Mouse (Mus musculus): Measurements from ENCODE around the gene Lhx6.

Lhx6 gene

GRCm38 (mm10) chr2:36093301-36093700 lies 11.9 kb downstream of the Lhx6 start:
- no peak for DNase-seq (ENCODE audit: low read depth, low spot score)

- DNase-seq (ENCODE audit: low read depth, low spot score): no peak
These were observed 12.5 kb downstream of the Lhx6 start for GRCm38 (mm10) chr2:36092748-36093147.

GRCm38 (mm10) chr2:36090853-36091741 lies 14.1 kb downstream of the Lhx6 start:
- no peak for DNase-seq (ENCODE audit: low read depth, low spot score)

- no peak for DNase-seq (ENCODE audit: low read depth, low spot score)
These were observed 16.0 kb downstream of the Lhx6 start for GRCm38 (mm10) chr2:36089190-36089589.

- no peak for DNase-seq (ENCODE audit: low read depth, low spot score)
These were observed 20.2 kb downstream of the Lhx6 start for GRCm38 (mm10) chr2:36085041-36085440.

GRCm38 (mm10) chr2:36082802-36083580 lies 22.2 kb downstream of the Lhx6 start:
- no peak for DNase-seq (ENCODE audit: low read depth, low spot score)

- DNase-seq (ENCODE audit: low read depth, low spot score): no peak
These were observed 23.8 kb downstream of the Lhx6 start for GRCm38 (mm10) chr2:36081446-36081845.

- DNase-seq (ENCODE audit: low read depth, low spot score): no peak
These were observed 27.9 kb downstream of the Lhx6 start for GRCm38 (mm10) chr2:36077160-36077761.

- no peak for DNase-seq (ENCODE audit: low read depth, low spot score)
These were observed 30.0 kb downstream of the Lhx6 start for GRCm38 (mm10) chr2:36075210-36075609.

- DNase-seq (ENCODE audit: low read depth, low spot score): no peak
These were observed 31.4 kb downstream of the Lhx6 start for GRCm38 (mm10) chr2:36073781-36074180.

GRCm38 (mm10) chr2:36071660-36072305 lies 33.4 kb downstream of the Lhx6 start:
- no peak for DNase-seq (ENCODE audit: low read depth, low spot score)

GRCm38 (mm10) chr2:36067132-36067531 lies 38.1 kb downstream of the Lhx6 start:
- no peak for DNase-seq (ENCODE audit: low read depth, low spot score)

GRCm38 (mm10) chr2:36061409-36061808 lies 43.8 kb downstream of the Lhx6 start:
- DNase-seq (ENCODE audit: low read depth, low spot score): no peak

GRCm38 (mm10) chr2:36056248-36056647 lies 49.0 kb downstream of the Lhx6 start:
- no peak for DNase-seq (ENCODE audit: low read depth, low spot score)

- DNase-seq (ENCODE audit: low read depth, low spot score): no peak
These were observed 52.0 kb downstream of the Lhx6 start for GRCm38 (mm10) chr2:36053249-36053648.

- no peak for DNase-seq (ENCODE audit: low read depth, low spot score)
These were observed 55.6 kb downstream of the Lhx6 start for GRCm38 (mm10) chr2:36049567-36049954.

- peak; percentile 89 for DNase-seq (ENCODE audit: low read depth, low spot score)
These were observed 56.3 kb downstream of the Lhx6 start, which contains the start of the genes Ndufa8 and Morn5 for GRCm38 (mm10) chr2:36048748-36049566. Ndufa8 (minus strand) TSS chr2:36049406. Morn5 (plus strand) TSS chr2:36049458.

- DNase-seq (ENCODE audit: low read depth, low spot score): no peak
These were observed 57.0 kb downstream of the Lhx6 start for GRCm38 (mm10) chr2:36048164-36048563.

GRCm38 (mm10) chr2:36040872-36041271 lies 64.3 kb downstream of the Lhx6 start:
- no peak for DNase-seq (ENCODE audit: low read depth, low spot score)

- no peak for DNase-seq (ENCODE audit: low read depth, low spot score)
These were observed 65.8 kb downstream of the Lhx6 start for GRCm38 (mm10) chr2:36039297-36039985.
